Mouse (Mus musculus) CH12.LX (cell line): ENCODE measurements around the gene Galnt4. TPM values are rescaled to one million over a fixed set of nuclear protein-coding genes. Genes with fewer than 3 reads are reported as not detected.

ENCODE experiments used
- DNase-seq: peaks from one replicate; pipeline ENCODE4 v3.0.0-alpha.2; 2013; ENCODE audit errors: extremely low read depth
- H3K27ac ChIP-seq: 2 replicates; pipeline ENCODE4 v1.5.1; 2012; ENCODE audit warnings: low read depth, mild to moderate bottlenecking, control low read depth, moderate library complexity; ENCODE audit not compliant: insufficient read depth
- H3K27me3 ChIP-seq: replicated peaks from 2 replicates; pipeline ENCODE3; 2012; ENCODE audit warnings: inconsistent platforms
- H3K36me3 ChIP-seq, 2 experiments: replicated peaks in 1 of 2; 2 replicates each; pipeline versions ENCODE3 to v1.6.1; 2012; ENCODE audit warnings: inconsistent platforms in 1 of 2, low read length in 1 of 2, mild to moderate bottlenecking in 1 of 2, mixed read lengths in 1 of 2, moderate library complexity in 1 of 2; ENCODE audit not compliant: control insufficient read depth in 1 of 2, insufficient read depth in 1 of 2
- H3K4me1 ChIP-seq, 2 experiments: 2 replicates each; pipeline ENCODE4 v1.6.1; 2012; ENCODE audit warnings: inconsistent platforms in 1 of 2, moderate library complexity in 1 of 2; ENCODE audit not compliant: insufficient read depth in 2 of 2, control insufficient read depth in 1 of 2
- H3K4me2 ChIP-seq: 2 replicates; pipeline ENCODE4 v1.6.1; 2012; ENCODE audit warnings: low read depth, mild to moderate bottlenecking, control low read depth; ENCODE audit not compliant: poor library complexity, insufficient read depth, severe bottlenecking
- H3K4me3 ChIP-seq, 3 experiments: fragments of 150-350 bp in 1 of 3; sonication (generic) in 1 of 3; replicated peaks in 1 of 3; 2 replicates each; pipeline versions ENCODE3 to v1.5.1; 2011 to 2012; ENCODE audit warnings: low read depth in 2 of 3, low read length in 2 of 3, mild to moderate bottlenecking in 2 of 3, moderate library complexity in 2 of 3, control low read depth in 1 of 3, improper control_type of control experiment in 1 of 3, inconsistent platforms in 1 of 3, mixed read lengths in 1 of 3; ENCODE audit not compliant: poor library complexity in 1 of 3
- H3K79me2 ChIP-seq: replicated peaks from 2 replicates; pipeline ENCODE4 v1.6.1; 2012; ENCODE audit warnings: mild to moderate bottlenecking, moderate library complexity; ENCODE audit not compliant: control insufficient read depth, poor library complexity, insufficient read depth, severe bottlenecking; ENCODE audit errors: extremely low read depth
- H3K9ac ChIP-seq: 2 replicates; pipeline ENCODE4 v1.6.1; 2012; ENCODE audit warnings: low read depth, mild to moderate bottlenecking, control low read depth, moderate library complexity; ENCODE audit not compliant: insufficient read depth
- H3K9me3 ChIP-seq: replicated peaks from 2 replicates; pipeline ENCODE3; 2012; ENCODE audit warnings: low read length, inconsistent platforms, mixed read lengths
- CHD1 ChIP-seq: IDR thresholded peaks from 2 replicates; pipeline ENCODE4 v1.6.1; 2012; ENCODE audit warnings: low read depth, low read length, improper control_type of control experiment, inconsistent platforms
- CHD2 ChIP-seq: IDR thresholded peaks from 2 replicates; pipeline ENCODE4 v1.6.1; 2011; ENCODE audit warnings: low read length, improper control_type of control experiment
- CTCF ChIP-seq, 2 experiments: IDR thresholded peaks in 1 of 2; conservative IDR thresholded peaks in 1 of 2; 2 replicates each; pipeline ENCODE4 v1.5.1; 2011 to 2012; ENCODE audit warnings: low read depth in 2 of 2, low read length in 2 of 2, improper control_type of control experiment in 1 of 2, inconsistent platforms in 1 of 2, mild to moderate bottlenecking in 1 of 2, moderate library complexity in 1 of 2
- E2F4 ChIP-seq: IDR thresholded peaks from 2 replicates; pipeline ENCODE4 v1.6.1; 2011; ENCODE audit warnings: low read depth, low read length, improper control_type of control experiment; ENCODE audit not compliant: insufficient replicate concordance
- ELF1 ChIP-seq: IDR thresholded peaks from 2 replicates; pipeline ENCODE4 v1.6.1; 2014; ENCODE audit warnings: low read depth, mild to moderate bottlenecking, inconsistent platforms, low read length, improper control_type of control experiment
- EP300 ChIP-seq: IDR thresholded peaks from 2 replicates; pipeline ENCODE4 v1.6.1; 2011; ENCODE audit warnings: low read length, improper control_type of control experiment
- ETS1 ChIP-seq: conservative IDR thresholded peaks from 2 replicates; pipeline ENCODE4 v1.6.1; 2012; ENCODE audit warnings: low read depth, mild to moderate bottlenecking, inconsistent platforms, low read length, improper control_type of control experiment, moderate library complexity
- GABPA ChIP-seq: IDR thresholded peaks from 2 replicates; pipeline ENCODE4 v1.6.1; 2012; ENCODE audit warnings: low read depth, low read length, improper control_type of control experiment, inconsistent platforms; ENCODE audit not compliant: insufficient replicate concordance
- HCFC1 ChIP-seq: IDR thresholded peaks from 2 replicates; pipeline ENCODE4 v1.6.1; 2012; ENCODE audit warnings: low read depth, mild to moderate bottlenecking, inconsistent platforms, low read length, improper control_type of control experiment
- IRF4 ChIP-seq: IDR thresholded peaks from 2 replicates; pipeline ENCODE4 v1.6.1; 2014; ENCODE audit warnings: low read depth, mild to moderate bottlenecking, inconsistent platforms, low read length, improper control_type of control experiment
- JUN ChIP-seq: IDR thresholded peaks from 2 replicates; pipeline ENCODE4 v1.6.1; 2011; ENCODE audit warnings: low read depth, mild to moderate bottlenecking, low read length, improper control_type of control experiment, moderate library complexity; ENCODE audit not compliant: insufficient read depth
- JUND ChIP-seq: conservative IDR thresholded peaks from 2 replicates; pipeline ENCODE4 v1.6.1; 2011; ENCODE audit warnings: low read depth, low read length, improper control_type of control experiment
- KAT2A ChIP-seq: IDR thresholded peaks from 2 replicates; pipeline ENCODE4 v1.6.1; 2012; ENCODE audit warnings: low read length, improper control_type of control experiment, inconsistent platforms; ENCODE audit not compliant: insufficient replicate concordance
- MAX ChIP-seq: IDR thresholded peaks from 2 replicates; pipeline ENCODE4 v1.6.1; 2011; ENCODE audit warnings: low read length, improper control_type of control experiment
- MEF2A ChIP-seq: IDR thresholded peaks from 2 replicates; pipeline ENCODE4 v1.6.1; 2014; ENCODE audit warnings: low read depth, mild to moderate bottlenecking, inconsistent platforms, low read length, improper control_type of control experiment, borderline replicate concordance
- MXI1 ChIP-seq: IDR thresholded peaks from 2 replicates; pipeline ENCODE4 v1.6.1; 2011; ENCODE audit warnings: mild to moderate bottlenecking, low read depth, low read length, improper control_type of control experiment
- MYC ChIP-seq: IDR thresholded peaks from 2 replicates; pipeline ENCODE4 v1.6.1; 2011; ENCODE audit warnings: low read depth, mild to moderate bottlenecking, improper control_type of control experiment, low read length
- NELFE ChIP-seq: IDR thresholded peaks from 2 replicates; pipeline ENCODE4 v1.6.1; 2011; ENCODE audit warnings: low read depth, low read length, improper control_type of control experiment
- NRF1 ChIP-seq: IDR thresholded peaks from 2 replicates; pipeline ENCODE4 v1.6.1; 2014; ENCODE audit warnings: low read depth, mild to moderate bottlenecking, inconsistent platforms, low read length, improper control_type of control experiment, moderate library complexity
- PAX5 ChIP-seq: IDR thresholded peaks from 2 replicates; pipeline ENCODE4 v1.6.1; 2012; ENCODE audit warnings: low read length, inconsistent platforms, mixed read lengths
- POLR2A ChIP-seq: IDR thresholded peaks from 2 replicates; pipeline ENCODE4 v1.6.1; 2011; ENCODE audit warnings: low read depth, mild to moderate bottlenecking, improper control_type of control experiment, low read length
- RAD21 ChIP-seq: IDR thresholded peaks from 2 replicates; pipeline ENCODE4 v1.6.1; 2011; ENCODE audit warnings: low read depth, mild to moderate bottlenecking, low read length, improper control_type of control experiment, moderate library complexity
- RCOR1 ChIP-seq: conservative IDR thresholded peaks from 2 replicates; pipeline ENCODE4 v1.6.1; 2012; ENCODE audit warnings: low read depth, mild to moderate bottlenecking, inconsistent platforms, low read length, improper control_type of control experiment
- SIN3A ChIP-seq: IDR thresholded peaks from 2 replicates; pipeline ENCODE4 v1.6.1; 2012; ENCODE audit warnings: low read length, improper control_type of control experiment, inconsistent platforms
- SMC3 ChIP-seq: IDR thresholded peaks from 2 replicates; pipeline ENCODE4 v1.6.1; 2011; ENCODE audit warnings: low read depth, low read length, improper control_type of control experiment
- TCF12 ChIP-seq: IDR thresholded peaks from 2 replicates; pipeline ENCODE4 v1.6.1; 2014; ENCODE audit warnings: low read depth, mild to moderate bottlenecking, inconsistent platforms, low read length, improper control_type of control experiment
- UBTF ChIP-seq: IDR thresholded peaks from 2 replicates; pipeline ENCODE4 v1.6.1; 2012; ENCODE audit warnings: low read depth, mild to moderate bottlenecking, inconsistent platforms, low read length, improper control_type of control experiment, moderate library complexity
- USF2 ChIP-seq: conservative IDR thresholded peaks from 2 replicates; pipeline ENCODE4 v1.6.1; 2011; ENCODE audit warnings: low read depth, low read length, improper control_type of control experiment
- ZKSCAN1 ChIP-seq: IDR thresholded peaks from 2 replicates; pipeline ENCODE4 v1.6.1; 2012; ENCODE audit warnings: low read depth, inconsistent platforms, low read length, improper control_type of control experiment, borderline replicate concordance
- ZMIZ1 ChIP-seq: IDR thresholded peaks from 2 replicates; pipeline ENCODE4 v1.6.1; 2012; ENCODE audit warnings: low read depth, mild to moderate bottlenecking, inconsistent platforms, low read length, improper control_type of control experiment
- ZNF384 ChIP-seq: IDR thresholded peaks from 2 replicates; pipeline ENCODE4 v1.6.1; 2012; ENCODE audit warnings: low read depth, low read length, improper control_type of control experiment, inconsistent platforms
- dilution Hi-C: fragments of 300-500 bp; cut with MboI; formaldehyde crosslinking; loops from 2 replicates; pipeline ENCODE4 v1.14.3; 2020; ENCODE audit warnings: low sequenced_read_pairs; ENCODE audit not compliant: extremely low pct_unique_long_range_greater_than_20kb, extremely low pct_ligation_motif_present
- in situ Hi-C: fragments of 300-500 bp; cut with MboI; formaldehyde crosslinking; loops from 3 replicates; pipeline ENCODE4 v1.14.3; 2019; ENCODE audit warnings: low sequenced_read_pairs, low pct_ligation_motif_present, low pct_unique_long_range_greater_than_20kb, mixed read lengths
- polyA plus RNA-seq: library from polyadenylated mRNA; unstranded; fragments of >175 nt; gene quantifications from 2 replicates; pipeline ENCODE4 v1.2.1, GENCODE M21; 2012; ENCODE audit warnings: low read depth; ENCODE audit not compliant: insufficient read length
- total RNA-seq, 2 experiments: library from RNA; depleted of rRNA; stranded (reverse); fragments of 300-350 nt in 1 of 2; fragments of >200 nt in 1 of 2; gene quantifications; 2 replicates each; pipeline ENCODE4 v1.2.3; 2012 to 2014

Gene Galnt4
- total and polyA plus RNA-seq, 3 experiments, result 4.4 to 4.7 (median 4.6) TPM

- DNase-seq, result peak; percentile 65
- no peaks in the 10 kb centered on the region for H3K27me3 ChIP-seq
- no peak overlapping the region for H3K9ac ChIP-seq
- TF ChIP-seq SIN3A (no peak), IRF4 (no peak), CTCF (conservative IDR thresholded peaks at IDR 0.05 in 1 of 2, IDR thresholded peaks at IDR 0.05 in 1 of 2; ENCODE audit: low read depth in 2 of 2, low read length in 2 of 2) (no peak), CHD1 (no peak), MEF2A (no peak), NELFE (no peak), MAX (no peak), RAD21 (no peak), GABPA (no peak)
- dilution Hi-C loops (no loop called here), in situ Hi-C loops (loop anchor here (25.0 kb wide), 3 partner anchors 166 to 591 kb away; partner anchors contain the start of gene Atp2b1)
- H3K4me2 ChIP-seq, result no peak overlapping the region; the same call in 1 of the 2 replicates
- no peak overlapping the region for H3K27ac ChIP-seq
- H3K9me3 ChIP-seq, result peaks cover 12% of the 10 kb centered on the region
- peaks cover 0 to 1% of the 10 kb centered on the region in 2 experiments for H3K36me3 ChIP-seq
- H3K79me2 ChIP-seq, result no peaks in the 10 kb centered on the region
- no peak overlapping the region for H3K4me3 ChIP-seq
- peaks cover 23 to 82% of the 10 kb centered on the region in 2 experiments for H3K4me1 ChIP-seq
Observed at GRCm38 (mm10) chr10:99078621-99079020, 29.3 kb upstream of the Galnt4 start.

GRCm38 (mm10) chr10:99081569-99081990 is 26.4 kb upstream of the Galnt4 start:
- H3K9ac ChIP-seq, result no peak overlapping the region
- no peak overlapping the region for H3K4me3 ChIP-seq
- no peaks in the 10 kb centered on the region for H3K79me2 ChIP-seq
- H3K4me2 ChIP-seq, result peak overlapping the region; percentile 77; the same call in 1 of the 2 replicates
- peaks cover 10% of the 10 kb centered on the region for H3K9me3 ChIP-seq
- no peaks in the 10 kb centered on the region for H3K27me3 ChIP-seq
- peak; percentile 98 for DNase-seq
- in situ Hi-C loops (loop anchor here (25.0 kb wide), 3 partner anchors 169 to 594 kb away; partner anchors contain the start of gene Atp2b1), dilution Hi-C loops (no loop called here)
- H3K36me3 ChIP-seq, result peaks cover 0 to 1% of the 10 kb centered on the region in 2 experiments
- H3K27ac ChIP-seq, result peak overlapping the region; percentile 74
- H3K4me1 ChIP-seq, result peaks cover 20 to 74% of the 10 kb centered on the region in 2 experiments
- TF ChIP-seq ELF1 (peak; percentile 72; the same call in 1 of the 2 replicates), JUND (peak; percentile 87), MYC (peak; percentile 63; the same call in 1 of the 2 replicates), ETS1 (peak; percentile 99), JUN (peak; percentile 98), HCFC1 (0 out of 2 replicates have a peak, but pooled peaks have one; percentile 21), USF2 (no peak), RCOR1 (peak; percentile 64; the same call in 1 of the 2 replicates), NELFE (0 out of 2 replicates have a peak, but pooled peaks have one; percentile 35), KAT2A (no peak), CTCF (conservative IDR thresholded peaks at IDR 0.05 in 1 of 2, IDR thresholded peaks at IDR 0.05 in 1 of 2; ENCODE audit: low read depth in 2 of 2, low read length in 2 of 2) (no peak), ZMIZ1 (no peak), UBTF (no peak), SMC3 (no peak; the same call in 1 of the 2 replicates), EP300 (peak; percentile 97), MEF2A (peak; percentile 100), E2F4 (peak; percentile 83; the same call in 1 of the 2 replicates), TCF12 (peak; percentile 93), MAX (peak; percentile 79), IRF4 (peak; percentile 96), POLR2A (peak; percentile 50; the same call in 1 of the 2 replicates), ZNF384 (no peak), ZKSCAN1 (no peak), PAX5 (no peak), CHD2 (peak; percentile 51; the same call in 1 of the 2 replicates), MXI1 (no peak), NRF1 (peak; percentile 93)
